In genomic region chr4:97582796-97583430, GRCm38 (mm10) we compare ENCODE assay signal across 8 mouse cellular contexts.
DNase-seq lines count a peak whose midpoint lies in the region; ATAC-seq and TF ChIP-seq lines count a peak whose summit lies in the region.

No protein-coding gene starts in this region.

- DNase-seq in embryo, embryonic 10 days (ENCODE audit: low spot score), result peak; percentile 39
- no peak for DNase-seq in embryo, embryonic 9.5 days (ENCODE audit: extremely low spot score)
- DNase-seq in lung, postnatal 0 days (ENCODE audit: low spot score), result peak; percentile 20
- no peak for DNase-seq in lung, adult 18-20 months
- DNase-seq in limb, embryonic 11.5 days (ENCODE audit: low spot score), result peak; percentile 22
- no peak for DNase-seq in gastrocnemius, adult 8-10 months (ENCODE audit: low spot score in 2 of 2)
- no peak for DNase-seq in thymus, adult 18-20 months

- no peak overlapping the region for H3K27ac ChIP-seq in lung, postnatal 0 days (ENCODE audit: low read length)
- H3K27ac ChIP-seq in limb, embryonic 11.5 days (replicated peaks; ENCODE audit: low read depth, low read length), result 0 out of 2 replicates have a peak overlapping the region, but pooled peaks have one; percentile 30
- peak overlapping the region; percentile 27; the same call in 1 of the 2 replicates for H3K27ac ChIP-seq in stomach, embryonic 16.5 days (ENCODE audit: low read length)

- no peak for TF ChIP-seq EP300 in lung, postnatal 0 days (IDR thresholded peaks at IDR 0.05)

- no peak overlapping the region for H3K9ac ChIP-seq in lung, postnatal 0 days (replicated peaks; ENCODE audit: low read depth)
- H3K9ac ChIP-seq in limb, embryonic 11.5 days (ENCODE audit: low read length), result peak overlapping the region; percentile 40; the same call in 1 of the 2 replicates
- H3K9ac ChIP-seq in stomach, embryonic 16.5 days (ENCODE audit: low read length), result no peak overlapping the region

- no peaks in the 10 kb centered on the region for H3K4me1 ChIP-seq in lung, postnatal 0 days (ENCODE audit: insufficient read depth, low read depth, low read length)
- peaks cover 31% of the 10 kb centered on the region for H3K4me1 ChIP-seq in limb, embryonic 11.5 days (ENCODE audit: control insufficient read depth, insufficient read depth, low read length)
- 0 out of 2 replicates have a peak, but pooled peaks cover 2% of the 10 kb centered on the region for H3K4me1 ChIP-seq in stomach, embryonic 16.5 days (ENCODE audit: control insufficient read depth, insufficient read depth, low read length)

- WGBS in lung, postnatal 0 days, result 50% methylated on average over 15 of the region's 15 CpGs
- 55% methylated on average over 15 of the region's 15 CpGs for WGBS in limb, embryonic 11.5 days
- 60% methylated on average over 15 of the region's 15 CpGs for WGBS in stomach, embryonic 16.5 days

- no peaks in the 10 kb centered on the region for H3K36me3 ChIP-seq in lung, postnatal 0 days (ENCODE audit: insufficient read depth, low read length)
- H3K36me3 ChIP-seq in limb, embryonic 11.5 days (ENCODE audit: control insufficient read depth, insufficient read depth, low read length), result no peaks in the 10 kb centered on the region
- no peaks in the 10 kb centered on the region for H3K36me3 ChIP-seq in stomach, embryonic 16.5 days (ENCODE audit: control insufficient read depth, insufficient read depth, low read length)

- H3K4me2 ChIP-seq in lung, postnatal 0 days (replicated peaks; ENCODE audit: low read depth, low read length), result no peak overlapping the region; the same call in 1 of the 2 replicates
- peak overlapping the region; percentile 35 for H3K4me2 ChIP-seq in limb, embryonic 11.5 days (ENCODE audit: low read depth, severe bottlenecking)
- peak overlapping the region; percentile 21 for H3K4me2 ChIP-seq in stomach, embryonic 16.5 days (ENCODE audit: low read depth, low read length)

- no peaks in the 10 kb centered on the region for H3K9me3 ChIP-seq in lung, postnatal 0 days (ENCODE audit: low read length)
- no peaks in the 10 kb centered on the region for H3K9me3 ChIP-seq in limb, embryonic 11.5 days (ENCODE audit: control insufficient read depth, low read length)
- no peaks in the 10 kb centered on the region for H3K9me3 ChIP-seq in stomach, embryonic 16.5 days (replicated peaks; ENCODE audit: control insufficient read depth, low read length)

- no peaks in the 10 kb centered on the region for H3K27me3 ChIP-seq in lung, postnatal 0 days (replicated peaks; ENCODE audit: insufficient read depth, low read length)
- no peaks in the 10 kb centered on the region for H3K27me3 ChIP-seq in limb, embryonic 11.5 days (ENCODE audit: control insufficient read depth, insufficient read depth, low read length)
- no peaks in the 10 kb centered on the region; the same call in 1 of the 2 replicates for H3K27me3 ChIP-seq in stomach, embryonic 16.5 days (ENCODE audit: control insufficient read depth, insufficient read depth, low read length)

- ATAC-seq in lung, postnatal 0 days, result no peak
- ATAC-seq in limb, embryonic 11.5 days (ENCODE audit: insufficient number of reproducible peaks, low FRiP score, low TSS enrichment, low read depth), result no peak
- ATAC-seq in stomach, embryonic 16.5 days (ENCODE audit: insufficient read depth, low FRiP score), result no peak

- no peak overlapping the region for H3K4me3 ChIP-seq in lung, postnatal 0 days (ENCODE audit: low read depth, low read length)
- peak overlapping the region; percentile 5; the same call in 1 of the 2 replicates for H3K4me3 ChIP-seq in limb, embryonic 11.5 days (ENCODE audit: low read depth, low read length)
- H3K4me3 ChIP-seq in stomach, embryonic 16.5 days (replicated peaks; ENCODE audit: low read length), result peak overlapping the region; percentile 14

- TF ChIP-seq CTCF in lung, postnatal 0 days (IDR thresholded peaks at IDR 0.05), result no peak

Comparison
In these comparisons a context has a peak if more than half of its experiments do, and no peak if none do; other contexts are left out.
1. DNase-seq: peak in embryo, embryonic 10 days (single experiment), lung, postnatal 0 days (single experiment) and limb, embryonic 11.5 days (single experiment); none in embryo, embryonic 9.5 days (single experiment), lung, adult 18-20 months (0 of 2), gastrocnemius, adult 8-10 months (0 of 2) and thymus, adult 18-20 months (0 of 2).